Mouse (Mus musculus) ZHBTc4 (cell line): Measurements from ENCODE around the gene Zfp3.
"Not testable (repeated sequence)": the region's sequence is repeated elsewhere in the genome, so short reads cannot be mapped to it uniquely, and the experiment has no call there.

Source experiments
- DNase-seq: peaks from one replicate; pipeline ENCODE4 v3.0.0-alpha.2; 2011; ENCODE audit warnings: low read depth, low spot score

Gene Zfp3

DNA sequence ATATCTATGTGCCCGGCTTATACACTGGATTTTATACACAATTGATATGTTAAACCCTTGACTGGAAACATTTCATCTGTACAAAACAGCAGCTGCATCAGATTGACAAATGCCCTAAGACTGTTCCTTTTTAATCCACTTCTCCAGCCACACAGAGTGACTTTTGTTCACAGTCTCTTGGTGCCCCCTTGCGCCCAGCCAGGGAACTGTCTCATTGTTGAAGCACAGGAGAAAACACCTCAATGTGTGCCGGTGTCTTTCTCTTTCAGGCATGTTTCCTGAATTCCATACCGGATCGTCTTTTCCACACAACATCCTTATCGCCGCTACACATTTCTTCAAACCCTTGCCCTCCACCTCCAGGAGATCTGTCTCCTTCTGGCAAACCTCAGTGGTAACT is 8.4 kb upstream of the Zfp3 start:
- peak; percentile 81 for DNase-seq

DNA sequence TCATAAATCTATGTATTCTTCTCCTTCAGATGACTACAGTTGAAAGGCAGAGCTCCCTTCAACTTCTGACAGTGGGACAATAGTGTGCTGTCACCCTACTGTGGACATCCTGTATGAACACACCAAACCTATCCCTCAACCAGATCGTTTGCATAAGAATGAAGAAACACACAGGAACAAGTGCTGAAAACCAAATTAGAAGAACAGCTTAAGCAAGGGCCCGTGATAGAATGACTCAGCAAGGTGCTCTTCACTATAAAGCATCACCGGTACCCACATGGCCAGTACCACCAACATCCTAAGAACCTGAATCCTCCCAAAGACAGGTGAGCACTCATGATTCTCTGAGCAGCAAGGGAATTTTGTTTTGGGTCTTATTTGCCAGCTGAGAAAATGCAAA is 3.6 kb upstream of the Zfp3 start:
- not testable (repeated sequence) for DNase-seq

DNA sequence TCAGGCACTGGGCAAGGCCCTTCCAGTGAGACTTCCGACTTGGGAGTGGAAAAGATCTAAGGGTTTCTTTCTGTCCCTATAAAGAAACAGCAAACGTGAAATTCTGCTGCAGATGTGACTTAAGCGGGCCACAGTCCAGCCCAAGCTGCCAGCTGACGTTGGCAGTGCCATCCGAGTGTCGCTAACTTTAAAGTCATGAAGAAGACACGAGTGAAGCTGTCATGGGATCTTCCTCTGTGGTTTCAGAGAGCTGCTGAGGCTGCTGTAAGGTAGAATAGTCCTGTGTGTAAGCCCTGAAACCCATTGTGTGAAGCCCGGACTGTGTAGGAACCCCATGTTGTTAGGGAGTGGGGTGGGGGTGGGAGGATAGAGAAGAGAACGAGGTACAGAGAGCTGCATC is 1.4 kb upstream of the Zfp3 start:
- DNase-seq = no peak

DNA sequence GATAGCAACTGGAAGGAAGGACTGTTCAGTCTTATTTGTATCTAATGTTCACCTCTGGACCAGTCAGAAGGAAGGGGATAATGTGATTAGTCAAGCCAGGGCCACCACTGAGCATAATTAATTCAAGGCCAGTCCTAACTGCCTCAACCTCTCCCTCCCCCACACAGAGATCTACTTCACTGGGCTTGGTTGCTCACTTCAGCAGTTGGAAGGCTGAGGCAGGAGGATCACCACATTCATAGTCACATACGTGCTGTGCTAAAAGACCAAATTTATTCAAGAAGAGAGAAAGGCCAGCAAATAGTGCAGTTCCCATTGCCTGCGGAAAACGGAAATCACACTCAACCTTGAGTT is 450 bp upstream of the Zfp3 start:
- DNase-seq = peak; percentile 72

DNA sequence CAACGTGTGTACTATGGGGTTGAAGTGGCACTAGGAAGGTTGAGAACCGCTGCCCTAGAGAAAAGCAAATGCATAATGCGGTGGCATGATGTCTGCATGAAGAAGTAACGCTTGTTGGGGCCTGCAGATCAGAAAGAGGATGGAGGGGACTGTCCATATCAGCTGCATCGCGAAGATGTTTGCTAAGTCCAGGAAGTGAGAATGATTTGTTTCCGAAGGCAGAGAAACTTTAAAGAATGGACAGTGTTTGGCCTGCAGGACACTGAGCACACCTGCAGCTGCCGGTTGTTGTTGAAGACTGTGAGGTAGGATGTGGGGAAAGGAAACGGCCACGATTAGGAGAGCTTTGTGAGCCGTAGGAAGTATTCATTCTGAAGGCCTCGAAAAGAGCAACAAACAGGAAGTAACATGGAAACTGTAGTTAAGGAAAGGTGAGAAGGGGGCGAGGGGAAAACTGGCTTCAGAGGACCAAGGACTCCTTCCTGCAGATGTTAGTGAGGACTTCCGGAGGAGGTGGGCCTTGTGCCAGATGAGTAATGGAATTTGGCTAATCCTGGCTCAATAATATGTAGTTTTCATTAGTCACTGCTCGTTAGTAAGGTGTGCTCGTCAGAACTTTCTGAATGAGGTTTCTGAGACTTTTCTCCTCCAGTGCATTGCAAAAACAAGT is 1.9 kb downstream of the Zfp3 start:
- no peak for DNase-seq

DNA sequence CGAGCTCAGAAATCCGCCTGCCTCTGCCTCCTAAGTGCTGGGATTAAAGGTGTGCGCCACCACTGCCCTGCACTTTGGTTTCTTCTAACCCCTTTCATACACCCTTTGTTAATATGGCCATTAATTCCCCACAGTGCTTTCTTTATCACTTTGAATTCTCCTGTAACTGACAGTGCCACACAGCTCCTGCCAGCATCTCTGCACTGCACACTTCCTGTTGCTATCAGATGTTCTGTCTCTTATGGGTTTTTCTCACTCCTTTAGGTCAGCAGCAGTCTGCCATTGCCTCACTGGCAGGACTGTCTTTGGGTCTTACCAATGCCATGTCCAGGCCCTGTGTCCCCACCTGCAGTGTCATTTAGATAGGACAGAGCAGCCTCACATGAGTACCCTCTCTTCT is 6.8 kb downstream of the Zfp3 start:
- no peak for DNase-seq

DNA sequence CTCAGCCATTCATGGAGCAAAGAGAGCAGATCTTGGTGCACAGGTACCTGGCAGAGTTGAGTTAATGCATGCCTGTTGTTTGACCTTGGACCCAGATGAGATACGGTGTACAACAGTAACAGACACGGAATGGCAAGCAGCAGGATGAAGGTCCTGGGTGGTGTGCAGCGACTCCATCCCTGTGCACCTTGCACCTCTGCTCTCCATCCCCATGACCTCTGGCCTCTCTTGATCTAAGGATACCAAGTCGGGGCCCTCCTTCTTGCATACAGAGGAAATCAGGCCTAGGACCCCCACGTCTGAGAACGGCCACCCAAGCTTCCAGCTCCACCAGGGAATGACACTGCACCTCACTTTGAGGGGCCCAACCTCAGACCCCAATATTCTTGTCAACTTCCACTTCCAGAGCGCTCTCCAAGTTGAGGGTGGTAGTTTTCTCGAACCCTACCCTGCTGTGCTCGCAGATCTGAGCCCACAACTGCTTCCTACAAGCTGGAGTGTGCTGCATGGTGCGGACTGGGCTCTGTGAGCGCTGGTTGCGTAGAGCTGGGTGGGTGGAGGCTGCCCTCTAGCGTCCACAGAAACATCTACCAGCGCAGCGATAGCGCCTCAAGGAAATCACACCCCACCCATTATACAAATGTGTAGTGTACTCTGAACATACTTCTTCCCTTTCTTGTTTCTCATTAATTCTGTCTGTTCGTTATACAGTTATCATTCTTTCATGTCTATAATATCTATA is 13.0 kb downstream of the Zfp3 start:
- DNase-seq = peak; percentile 89

DNA sequence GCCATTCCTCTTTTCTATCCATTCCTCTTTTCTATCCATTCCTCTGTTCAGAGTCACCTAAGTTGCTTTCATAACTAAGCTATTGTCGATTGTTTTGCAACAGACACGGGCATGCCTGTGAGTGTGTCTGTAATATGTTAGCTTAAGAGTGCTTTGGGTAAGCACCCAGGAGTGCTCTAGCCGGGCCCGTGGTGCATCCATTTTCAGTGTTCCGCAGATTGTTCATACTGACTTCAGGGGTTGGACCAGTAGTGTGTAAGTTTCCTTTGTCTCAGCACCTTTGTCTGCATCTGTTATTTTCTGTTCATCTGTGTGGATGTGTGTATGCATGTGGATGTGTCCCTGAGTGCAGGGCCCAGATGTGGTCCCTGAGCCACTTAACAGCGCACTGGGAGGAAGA is 13.6 kb downstream of the Zfp3 start:
- no peak for DNase-seq

DNA sequence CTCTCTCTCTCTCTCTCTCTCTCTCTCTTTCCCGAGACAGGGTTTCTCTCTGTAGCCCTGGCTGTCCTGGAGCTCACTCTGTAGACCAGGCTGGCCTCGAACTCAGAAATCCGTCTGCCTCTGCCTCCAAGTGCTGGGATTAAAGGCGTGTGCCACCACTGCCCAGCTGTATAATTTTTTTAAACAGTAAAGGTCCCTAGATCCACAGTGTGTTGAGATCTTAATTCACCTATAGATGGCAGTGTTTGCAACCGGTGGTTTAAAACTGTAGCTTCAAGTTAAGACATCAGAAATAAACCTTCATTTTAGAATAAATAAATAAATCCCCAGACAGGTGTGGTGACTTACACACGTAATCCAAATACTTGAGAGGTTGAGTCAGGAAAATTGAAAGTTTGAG is 14.0 kb downstream of the Zfp3 start:
- DNase-seq = peak; percentile 48

DNA sequence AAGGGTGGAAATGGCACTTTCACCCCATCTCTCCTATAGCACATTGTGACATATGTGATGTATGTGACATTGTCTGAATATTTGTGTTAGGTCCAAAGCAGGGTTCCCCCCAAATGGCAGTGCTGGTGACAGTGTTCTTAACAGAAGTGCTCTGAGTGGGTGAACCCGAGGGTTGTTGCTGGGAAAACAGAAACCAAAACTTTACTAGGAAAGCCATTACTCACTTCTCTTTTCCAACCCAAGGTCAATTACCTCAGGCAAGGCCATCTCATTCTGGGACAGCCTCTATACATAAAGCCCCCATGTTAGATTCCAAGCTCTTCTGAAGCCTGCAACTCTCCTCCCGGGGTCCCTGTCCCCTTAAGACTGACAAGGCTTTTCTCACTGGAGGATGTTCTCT is 21.9 kb downstream of the Zfp3 start:
- no peak for DNase-seq

DNA sequence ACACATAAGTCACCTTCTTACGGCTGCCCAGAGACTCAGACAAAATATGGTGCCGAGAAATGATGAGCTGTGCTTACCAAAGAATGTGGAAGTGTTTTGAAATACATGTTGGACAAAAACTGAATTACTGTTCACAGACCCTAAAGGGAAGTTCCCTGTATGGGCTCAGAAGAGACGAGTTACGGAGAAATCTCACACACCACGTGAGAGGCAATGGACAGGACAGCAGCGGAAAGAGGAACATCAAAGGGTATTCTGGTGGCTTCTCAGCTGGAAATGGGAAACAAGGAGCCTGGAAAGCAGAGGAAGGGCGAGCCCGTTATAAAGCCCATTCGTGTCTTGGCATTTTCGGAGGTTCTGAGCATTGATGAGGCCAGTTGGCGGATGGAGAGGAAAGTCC is 23.0 kb downstream of the Zfp3 start:
- no peak for DNase-seq

DNA sequence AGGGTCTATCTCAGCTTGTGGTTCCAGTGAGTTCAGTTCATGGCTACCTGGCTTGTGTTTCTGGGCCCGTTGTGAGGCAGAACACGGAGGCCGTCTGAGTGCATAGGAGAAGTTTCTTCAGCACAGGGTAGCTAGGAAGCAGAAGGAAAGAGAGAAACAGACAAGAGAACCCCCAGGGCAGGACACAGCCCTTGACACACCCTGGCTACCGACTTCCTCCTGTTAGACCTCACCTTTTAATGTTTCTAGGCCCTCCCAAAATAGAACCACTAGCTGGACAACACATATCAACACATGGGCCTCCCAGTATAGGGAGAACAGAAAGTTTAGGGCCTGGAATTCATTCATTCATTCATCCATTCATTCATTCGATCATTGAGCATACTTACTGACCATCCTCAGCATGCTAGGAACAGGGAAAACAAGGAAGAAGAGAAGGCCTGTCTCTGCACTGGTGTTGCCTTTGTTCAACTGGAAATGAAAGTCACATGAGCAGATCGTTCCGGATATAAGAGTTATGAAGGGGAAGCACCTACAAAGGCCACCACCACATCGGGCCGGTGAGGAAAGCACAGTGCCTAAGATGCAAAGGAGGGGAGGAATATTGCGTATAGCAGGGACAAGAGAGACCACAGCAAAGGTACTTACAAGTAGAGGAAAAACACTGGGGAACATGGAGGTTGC is 25.1 kb downstream of the Zfp3 start:
- no peak for DNase-seq

DNA sequence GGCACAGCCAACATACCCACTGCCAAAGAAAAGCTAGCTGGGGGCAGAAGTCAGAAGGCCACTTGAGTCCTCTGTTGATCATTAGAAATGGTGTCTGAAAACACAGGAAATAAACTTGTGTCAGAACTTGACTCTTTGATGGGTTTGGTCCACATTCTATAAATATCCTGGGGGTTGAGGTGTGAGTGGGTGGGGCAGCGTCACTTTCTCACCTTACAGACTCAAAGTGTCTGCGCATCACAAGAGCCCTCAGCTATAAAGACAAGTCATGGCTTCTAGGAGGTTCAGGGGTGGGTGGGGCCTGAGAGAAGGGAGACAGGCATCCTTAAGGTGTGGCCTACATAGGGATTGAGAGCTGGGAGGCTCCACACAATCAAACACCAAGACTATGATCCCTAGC is 26.4 kb downstream of the Zfp3 start:
- peak; percentile 56 for DNase-seq

DNA sequence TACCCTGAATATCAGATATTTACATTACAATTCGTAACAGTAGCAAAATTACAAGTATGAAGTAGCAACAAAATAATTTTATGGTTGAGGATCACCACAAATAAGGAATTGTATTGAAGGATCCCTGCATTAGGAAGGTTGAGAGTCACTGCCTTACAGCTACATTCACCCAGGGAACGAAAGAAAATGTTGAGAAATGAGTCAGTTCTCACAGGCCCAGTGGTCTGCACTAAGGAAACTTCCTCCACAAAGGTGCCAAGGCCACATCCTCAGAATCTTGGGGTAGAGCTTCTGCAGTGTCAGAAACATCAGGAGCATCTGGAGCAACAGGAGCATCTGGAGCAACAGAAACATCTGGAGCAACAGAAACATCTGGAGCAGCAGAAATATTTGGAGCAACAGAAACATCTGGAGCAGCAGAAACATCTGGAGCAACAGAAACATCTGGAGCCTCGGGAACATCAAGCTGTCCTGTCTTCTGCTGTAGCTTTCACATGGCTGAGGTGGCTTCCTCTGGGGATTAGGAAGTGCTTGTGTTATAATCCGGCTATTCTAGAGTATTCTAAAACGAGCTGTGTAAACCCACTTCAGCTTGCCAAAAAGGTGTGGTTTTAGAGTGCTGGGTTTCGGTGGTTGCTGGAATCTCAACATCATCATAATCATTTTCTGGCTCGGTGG is 27.0 kb downstream of the Zfp3 start:
- no peak for DNase-seq

DNA sequence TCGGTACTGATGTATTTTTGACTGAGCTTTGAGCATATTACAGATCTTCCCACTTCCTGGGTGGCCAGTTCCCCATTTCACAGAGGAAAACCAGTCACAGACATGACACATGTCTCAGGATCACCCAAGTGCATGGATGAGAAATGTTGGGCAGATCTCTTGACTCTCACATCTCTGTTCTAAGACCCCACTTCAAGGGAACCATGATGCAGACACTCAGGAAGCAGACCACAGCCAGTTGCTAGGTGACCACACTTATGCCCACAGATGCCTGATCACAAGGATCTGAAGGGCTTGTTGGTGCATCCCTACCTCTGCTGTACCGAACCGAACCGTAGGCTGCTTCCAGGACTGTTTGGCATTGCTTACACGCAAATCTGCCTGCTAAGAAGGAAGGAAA is 27.7 kb downstream of the Zfp3 start:
- no peak for DNase-seq

DNA sequence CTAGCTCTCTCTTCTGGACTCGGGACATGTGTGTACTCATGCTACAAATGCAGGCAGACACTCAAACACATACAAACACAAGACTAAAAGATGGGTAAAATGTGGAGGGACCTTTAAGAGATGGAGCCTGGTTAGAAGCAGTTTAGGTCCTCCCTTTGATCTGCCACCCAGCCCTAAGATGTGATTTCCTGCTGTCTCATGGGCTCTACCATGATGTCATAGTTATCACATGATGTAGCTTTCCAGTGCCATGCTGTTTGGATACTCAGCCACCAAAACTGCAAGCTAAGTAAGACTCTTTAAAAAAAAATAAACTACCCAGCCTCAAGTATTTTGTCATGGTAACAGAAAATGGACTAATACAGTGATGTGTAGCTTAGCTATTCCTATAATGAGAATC is 28.4 kb downstream of the Zfp3 start:
- no peak for DNase-seq

DNA sequence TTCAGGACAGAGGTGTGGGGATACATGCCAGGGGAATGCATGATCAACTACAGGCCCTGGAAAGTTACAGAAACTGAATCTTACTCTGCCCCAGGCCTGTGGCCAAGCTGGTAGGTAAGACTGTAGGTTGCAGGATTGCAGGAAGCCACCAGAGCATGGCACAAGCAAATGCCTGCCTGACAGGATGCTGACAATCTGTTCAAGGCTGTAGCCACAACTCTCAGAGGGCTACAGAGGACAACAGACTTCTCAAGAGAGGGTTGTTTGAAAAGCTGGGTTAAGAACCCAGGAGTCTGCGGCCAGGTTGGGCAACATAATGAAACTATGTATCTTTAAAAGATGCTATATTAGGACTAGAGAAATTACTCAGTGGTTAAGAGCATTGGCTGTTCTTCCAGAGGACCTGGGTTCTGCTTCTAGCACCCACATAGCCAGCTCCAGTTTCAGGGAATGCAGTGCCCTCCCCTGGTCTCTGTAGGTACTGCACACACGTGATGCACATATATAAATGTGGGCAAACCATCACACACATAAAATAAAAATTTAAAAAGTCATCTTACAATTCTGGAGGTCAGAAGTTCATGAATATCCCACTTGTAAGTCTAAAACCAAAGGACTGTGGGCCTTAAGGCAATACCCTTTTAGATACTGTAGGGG is 38.3 kb downstream of the Zfp3 start:
- DNase-seq = peak; percentile 42

DNA sequence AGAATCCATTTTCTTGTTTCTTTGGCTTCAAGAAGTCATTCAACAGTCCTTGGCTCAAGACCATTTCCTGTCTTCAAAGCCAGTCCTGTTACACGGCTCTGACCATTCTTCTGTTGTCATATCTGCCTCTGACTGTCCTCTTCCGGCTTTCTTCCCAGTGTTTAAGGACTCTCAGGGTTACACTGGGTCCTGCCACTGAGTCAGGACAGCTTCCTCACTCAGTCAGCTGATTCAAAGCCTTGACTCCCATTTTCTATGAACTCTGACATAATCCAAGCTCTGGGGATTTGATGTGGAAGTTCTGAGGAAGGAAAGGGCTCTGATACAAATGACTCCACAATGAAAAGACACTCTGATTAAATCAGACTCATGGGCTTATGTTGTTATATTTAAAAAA is 38.9 kb downstream of the Zfp3 start:
- no peak for DNase-seq

DNA sequence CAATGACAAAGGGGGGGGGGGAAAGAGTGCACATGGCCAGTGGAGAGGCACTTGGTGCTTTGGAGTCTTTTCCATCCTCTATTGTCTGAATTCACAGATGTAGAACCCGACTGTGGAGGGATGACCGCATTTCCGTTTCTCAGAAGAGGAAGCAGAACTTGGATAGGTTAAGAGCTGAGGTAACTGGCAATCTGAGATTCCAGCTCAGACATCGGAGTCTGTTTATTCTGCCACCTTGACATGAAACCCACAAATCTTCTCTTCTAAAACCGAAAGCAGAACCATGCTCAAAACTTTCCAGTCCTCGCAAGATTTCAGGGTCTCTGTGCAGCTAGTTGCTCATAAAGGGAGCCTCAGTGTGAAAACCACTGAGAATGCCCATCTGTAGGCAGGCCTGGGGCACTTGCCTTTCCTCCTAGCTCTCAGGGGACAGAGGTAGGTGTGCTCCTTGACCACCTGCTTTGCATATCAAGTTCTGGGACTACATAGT is 39.7 kb downstream of the Zfp3 start:
- DNase-seq = no peak

DNA sequence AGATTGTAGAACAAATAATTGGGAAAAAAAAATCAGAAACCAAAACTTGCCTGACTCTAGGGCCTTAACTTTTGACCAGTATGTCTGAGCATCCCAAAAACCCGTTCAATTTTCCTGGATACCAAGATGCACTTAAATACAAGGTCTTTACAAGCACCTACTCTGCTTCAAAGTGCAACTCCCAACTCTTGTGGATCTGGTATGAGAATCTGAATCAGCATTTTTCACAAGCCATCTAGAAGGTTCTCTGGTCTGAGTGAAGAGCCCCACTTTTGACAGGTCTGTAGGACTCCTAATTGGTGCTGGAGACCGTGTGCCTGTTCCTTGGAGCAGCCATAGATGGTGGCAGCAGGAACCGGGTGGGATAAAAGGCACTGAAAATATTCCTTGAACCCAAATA is 40.4 kb downstream of the Zfp3 start:
- no peak for DNase-seq

DNA sequence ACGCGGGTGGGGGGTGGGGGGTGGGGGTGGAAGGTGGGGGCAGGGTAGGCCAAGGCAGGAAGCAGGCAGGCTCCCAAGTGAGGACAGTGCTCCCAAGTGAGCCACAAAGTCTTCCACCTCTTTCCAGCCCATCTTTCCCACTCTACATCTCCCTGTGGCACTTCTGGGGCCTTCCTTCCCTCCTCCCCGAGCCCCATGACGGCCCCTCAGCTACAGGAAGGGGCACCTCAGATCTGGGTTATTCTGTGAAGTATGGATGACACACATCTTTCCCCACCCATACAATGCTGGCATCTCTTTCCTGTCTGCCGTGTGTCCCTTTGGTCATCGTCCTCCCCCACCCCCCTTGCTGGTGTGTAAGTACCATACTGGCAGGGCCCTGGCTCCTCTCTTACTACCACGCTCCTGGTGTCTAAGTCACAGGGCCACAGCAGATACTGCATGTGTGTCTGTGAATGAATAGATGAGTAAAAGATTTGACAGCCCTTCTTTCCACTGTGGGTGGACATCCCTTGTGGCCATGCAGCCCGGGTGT is 41.7 kb downstream of the Zfp3 start:
- DNase-seq = no peak

DNA sequence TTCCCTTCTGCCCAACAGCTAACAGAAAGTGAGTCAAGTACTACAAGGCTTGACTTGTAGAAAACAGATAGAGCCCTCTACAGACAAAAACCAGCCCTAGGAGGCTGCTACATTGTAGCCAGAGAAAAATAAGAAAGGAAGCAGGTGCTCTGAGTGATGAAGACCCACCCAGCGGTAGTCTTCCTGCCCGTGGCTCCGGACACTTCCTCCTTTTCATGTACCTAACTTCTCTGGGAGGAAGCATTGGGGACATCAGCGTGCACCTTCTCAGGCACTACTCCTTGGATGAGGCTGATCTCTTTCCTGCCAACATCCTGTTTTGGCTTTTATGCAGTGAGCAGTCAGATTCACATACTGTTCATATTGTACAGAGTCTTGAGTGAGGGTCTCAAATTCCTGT is 42.7 kb downstream of the Zfp3 start:
- no peak for DNase-seq
